In the genomic region with DNA sequence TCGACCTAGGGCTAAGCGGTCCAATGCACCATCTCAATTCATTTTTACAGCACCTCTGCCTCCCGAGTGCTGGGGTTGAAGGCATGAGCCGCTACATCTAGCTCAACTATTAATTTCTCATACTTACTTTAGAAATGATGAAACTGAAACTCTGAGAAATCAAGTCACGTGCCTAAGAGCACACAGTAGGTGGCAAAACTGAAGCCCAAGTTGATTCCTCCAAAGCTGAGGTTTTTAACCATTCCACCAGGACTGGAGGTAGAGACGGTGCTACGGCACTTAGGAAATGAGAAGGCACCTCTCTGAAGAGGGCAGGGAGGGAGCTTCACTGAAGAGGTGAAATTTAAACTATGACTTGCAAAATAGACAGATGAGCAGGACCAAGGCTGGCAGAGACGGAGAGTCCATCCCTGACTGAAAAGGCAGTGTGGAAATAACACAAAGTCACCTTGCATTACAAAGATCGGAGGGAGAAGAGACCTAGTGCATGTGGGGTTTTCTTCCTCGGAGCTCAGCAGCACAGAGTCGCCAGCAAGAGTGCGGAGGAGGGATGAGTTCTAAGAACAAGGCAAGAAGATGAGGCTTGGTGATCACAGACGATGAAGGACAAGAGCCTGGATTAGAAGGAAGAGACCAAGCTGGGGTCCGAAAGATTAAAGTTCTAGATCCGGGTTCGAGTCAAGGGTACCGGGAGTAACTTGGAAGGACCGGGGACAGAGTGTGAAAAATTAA, we compare ENCODE assay signal across 8 mouse cellular contexts. TPM values are rescaled to one million over a fixed set of nuclear protein-coding genes. Genes with fewer than 3 reads are reported as not detected.
DNase-seq lines count a peak whose midpoint lies in the region; ATAC-seq and TF ChIP-seq lines count a peak whose summit lies in the region.

No protein-coding gene starts in this region.

- no peak for TF ChIP-seq POLR2A in cortical plate, adult 2 months (IDR thresholded peaks at IDR 0.05; ENCODE audit: extremely low read depth, insufficient read depth, low read length)

- no peaks in the 10 kb centered on the region for H3K9me3 ChIP-seq in lung, postnatal 0 days (ENCODE audit: low read length)
- no peaks in the 10 kb centered on the region for H3K9me3 ChIP-seq in heart, postnatal 0 days (replicated peaks; ENCODE audit: control insufficient read depth, low read length)

- no peaks in the 10 kb centered on the region for H3K27me3 ChIP-seq in lung, postnatal 0 days (replicated peaks; ENCODE audit: insufficient read depth, low read length)
- H3K27me3 ChIP-seq in heart, postnatal 0 days (ENCODE audit: control insufficient read depth, insufficient read depth, low read length), result no peaks in the 10 kb centered on the region

- no peaks in the 10 kb centered on the region for H3K79me2 ChIP-seq in macrophage (ENCODE audit: inconsistent target)

- TF ChIP-seq CTCF in lung, postnatal 0 days (IDR thresholded peaks at IDR 0.05), result no peak
- TF ChIP-seq CTCF in cortical plate, adult 2 months (IDR thresholded peaks at IDR 0.05; ENCODE audit: extremely low read depth, insufficient read depth, low read length), result no peak
- TF ChIP-seq CTCF in heart, postnatal 0 days (IDR thresholded peaks at IDR 0.05; ENCODE audit: low read depth), result no peak

- H3K9ac ChIP-seq in lung, postnatal 0 days (replicated peaks; ENCODE audit: low read depth), result peak overlapping the region; percentile 70
- H3K9ac ChIP-seq in heart, postnatal 0 days (replicated peaks; ENCODE audit: low read depth, low read length), result peak overlapping the region; percentile 89

- DNase-seq in lung, postnatal 0 days (ENCODE audit: low spot score), result no peak
- no peak for DNase-seq in lung, postnatal 36 days
- DNase-seq in heart, postnatal 0 days (ENCODE audit: low spot score), result no peak
- DNase-seq in natural killer cell, adult 2 months (ENCODE audit: low spot score in 2 of 2), result no peak
- no peak for DNase-seq in retina, embryonic 14.5 days (ENCODE audit: low spot score)
- DNase-seq in testis, postnatal 14 days (ENCODE audit: low spot score), result no peak

- TF ChIP-seq EP300 in lung, postnatal 0 days (IDR thresholded peaks at IDR 0.05), result no peak
- no peak for TF ChIP-seq EP300 in heart, postnatal 0 days (IDR thresholded peaks at IDR 0.05; ENCODE audit: low read depth)

- ATAC-seq in lung, postnatal 0 days, result no peak
- ATAC-seq in heart, postnatal 0 days (ENCODE audit: insufficient read depth, low read depth), result no peak

- H3K27ac ChIP-seq in lung, postnatal 0 days (ENCODE audit: low read length), result 0 out of 2 replicates have a peak overlapping the region, but pooled peaks have one; percentile 55
- H3K27ac ChIP-seq in cortical plate, adult 2 months (ENCODE audit: insufficient read depth, low read length), result peak overlapping the region; percentile 75; the same call in 1 of the 2 replicates
- H3K27ac ChIP-seq in heart, postnatal 0 days (ENCODE audit: low read depth), result peak overlapping the region; percentile 93
- no peak overlapping the region for H3K27ac ChIP-seq in macrophage

- H3K4me1 ChIP-seq in lung, postnatal 0 days (ENCODE audit: insufficient read depth, low read depth, low read length), result no peaks in the 10 kb centered on the region
- peaks cover 4% of the 10 kb centered on the region; the same call in 1 of the 2 replicates for H3K4me1 ChIP-seq in cortical plate, adult 2 months (ENCODE audit: control insufficient read depth, insufficient read depth, low read length)
- peaks cover 16% of the 10 kb centered on the region; the same call in 1 of the 2 replicates for H3K4me1 ChIP-seq in heart, postnatal 0 days (ENCODE audit: control insufficient read depth, insufficient read depth)

- peaks cover 10% of the 10 kb centered on the region; the same call in 1 of the 2 replicates for H3K36me3 ChIP-seq in lung, postnatal 0 days (ENCODE audit: insufficient read depth, low read length)
- peaks cover 24% of the 10 kb centered on the region for H3K36me3 ChIP-seq in heart, postnatal 0 days (replicated peaks; ENCODE audit: control insufficient read depth, insufficient read depth, low read length)
- no peaks in the 10 kb centered on the region; the same call in 1 of the 2 replicates for H3K36me3 ChIP-seq in macrophage (ENCODE audit: inconsistent target)

- WGBS in lung, postnatal 0 days, result 30% methylated on average over 18 of the region's 18 CpGs
- WGBS in heart, postnatal 0 days, result 28% methylated on average over 18 of the region's 18 CpGs
- 26% methylated on average over 18 of the region's 18 CpGs for WGBS in macrophage (ENCODE audit: missing documents)

- H3K4me2 ChIP-seq in lung, postnatal 0 days (replicated peaks; ENCODE audit: low read depth, low read length), result peak overlapping the region; percentile 82
- H3K4me2 ChIP-seq in heart, postnatal 0 days (ENCODE audit: low read depth, low read length), result peak overlapping the region; percentile 80

- H3K4me3 ChIP-seq in lung, postnatal 0 days (ENCODE audit: low read depth, low read length), result peak overlapping the region; percentile 73
- H3K4me3 ChIP-seq in cortical plate, adult 2 months (ENCODE audit: insufficient read depth, low read length), result peak overlapping the region; percentile 94
- peak overlapping the region; percentile 93 for H3K4me3 ChIP-seq in heart, postnatal 0 days (ENCODE audit: low read depth, low read length)
- H3K4me3 ChIP-seq in macrophage (ENCODE audit: inconsistent target), result peak overlapping the region; percentile 91

RNA-seq across cellular contexts. Expression of a gene that starts 0.9 kb away (rescaled TPM):
- 4.6 and 5.8 TPM in 2 replicates for polyA plus RNA-seq in lung, postnatal 0 days (2015; fragmentation: Nextera tagmentation; extraction: Ambion mirVana)
- 8.1 and 8.8 TPM in 2 replicates for polyA plus RNA-seq in cortical plate, adult 2 months (2012; rRNA removed)
- total RNA-seq in heart, postnatal 0 days (2014; rRNA removed; ENCODE audit: low replicate concordance), result 12.9 and 14.3 TPM in 2 replicates
- 13.7 and 13.8 TPM in 2 replicates for polyA plus RNA-seq in heart, postnatal 0 days (2015; fragmentation: Nextera tagmentation; extraction: Ambion mirVana)
- 1 to 10 TPM in 18 of 26 experiments, under 1 TPM in 5, not detected in 3; 0.33 to 7.1 (median 2.2) TPM for total RNA-seq in macrophage (2018; cell fraction: chromatin; rRNA removed)
- 1 to 10 TPM in 19 of 26 experiments, under 1 TPM in 7; 0.47 to 2.8 (median 1.4) TPM for total RNA-seq in macrophage (2018; cell fraction: cytosol; rRNA removed)
- 1 to 10 TPM in 21 of 26 experiments, under 1 TPM in 5; 0.42 to 8.2 (median 2.4) TPM for total RNA-seq in macrophage (2018; cell fraction: nucleus; rRNA removed)
- 1.2 to 2.2 TPM (median 1.6 TPM) in 3 replicates for polyA plus RNA-seq in macrophage (2018)

RNA-seq across cellular contexts. Expression of a gene that starts 16.7 kb away (rescaled TPM):
- 1.9 and 2.2 TPM in 2 replicates for polyA plus RNA-seq in lung, postnatal 0 days (2015; fragmentation: Nextera tagmentation; extraction: Ambion mirVana)
- 0.55 and 0.56 TPM in 2 replicates for polyA plus RNA-seq in cortical plate, adult 2 months (2012; rRNA removed)
- total RNA-seq in heart, postnatal 0 days (2014; rRNA removed; ENCODE audit: low replicate concordance), result 0.15 TPM in 1 of 2 replicates, not detected in the other
- polyA plus RNA-seq in heart, postnatal 0 days (2015; fragmentation: Nextera tagmentation; extraction: Ambion mirVana), result 0.51 and 0.57 TPM in 2 replicates
- total RNA-seq in macrophage (2018; cell fraction: chromatin; rRNA removed), result 1 to 10 TPM in 1 of 26 experiments, under 1 TPM in 4, not detected in 21; 0.25 to 1.7 (median 0.36) TPM
- under 1 TPM in 2 of 26 experiments, not detected in 24; 0.08 to 0.11 TPM for total RNA-seq in macrophage (2018; cell fraction: cytosol; rRNA removed)
- 1 to 10 TPM in 1 of 26 experiments, under 1 TPM in 3, not detected in 22; 0.20 to 1.1 (median 0.34) TPM for total RNA-seq in macrophage (2018; cell fraction: nucleus; rRNA removed)
- not detected in 3 replicates for polyA plus RNA-seq in macrophage (2018)

RNA-seq across cellular contexts. Expression of a gene that starts 22.0 kb away (rescaled TPM):
- 99.9 and 101 TPM in 2 replicates for polyA plus RNA-seq in lung, postnatal 0 days (2015; fragmentation: Nextera tagmentation; extraction: Ambion mirVana)
- 29.2 and 29.9 TPM in 2 replicates for polyA plus RNA-seq in cortical plate, adult 2 months (2012; rRNA removed)
- total RNA-seq in heart, postnatal 0 days (2014; rRNA removed; ENCODE audit: low replicate concordance), result 33.2 and 49.1 TPM in 2 replicates
- polyA plus RNA-seq in heart, postnatal 0 days (2015; fragmentation: Nextera tagmentation; extraction: Ambion mirVana), result 126 and 129 TPM in 2 replicates
- total RNA-seq in macrophage (2018; cell fraction: chromatin; rRNA removed), result 10 to 100 TPM in 1 of 26 experiments, 1 to 10 TPM in 19, not detected in 6; 1.4 to 10.4 (median 3.1) TPM
- 10 to 100 TPM; 18.2 to 57.1 (median 31.6) TPM for total RNA-seq in macrophage (2018; cell fraction: cytosol; rRNA removed)
- total RNA-seq in macrophage (2018; cell fraction: nucleus; rRNA removed), result 10 to 100 TPM in 10 of 26 experiments, 1 to 10 TPM in 16; 1.1 to 16.9 (median 7.9) TPM
- polyA plus RNA-seq in macrophage (2018), result 6.9 to 28.4 TPM (median 27.3 TPM) in 3 replicates

RNA-seq across cellular contexts. Expression of a gene that starts 44.9 kb away (rescaled TPM):
- 0.10 and 0.18 TPM in 2 replicates for polyA plus RNA-seq in lung, postnatal 0 days (2015; fragmentation: Nextera tagmentation; extraction: Ambion mirVana)
- 1.2 TPM in 2 replicates for polyA plus RNA-seq in cortical plate, adult 2 months (2012; rRNA removed)
- total RNA-seq in heart, postnatal 0 days (2014; rRNA removed; ENCODE audit: low replicate concordance), result not detected in 2 replicates
- polyA plus RNA-seq in heart, postnatal 0 days (2015; fragmentation: Nextera tagmentation; extraction: Ambion mirVana), result not detected in 2 replicates
- total RNA-seq in macrophage (2018; cell fraction: chromatin; rRNA removed), result under 1 TPM in 1 of 26 experiments, not detected in 25; 0.77 TPM
- not detected for total RNA-seq in macrophage (2018; cell fraction: cytosol; rRNA removed)
- total RNA-seq in macrophage (2018; cell fraction: nucleus; rRNA removed), result under 1 TPM in 1 of 26 experiments, not detected in 25; 0.56 TPM
- not detected in 3 replicates for polyA plus RNA-seq in macrophage (2018)

RNA-seq across cellular contexts. Expression of a gene that starts 59.4 kb away (rescaled TPM):
- 16.9 and 21.1 TPM in 2 replicates for polyA plus RNA-seq in lung, postnatal 0 days (2015; fragmentation: Nextera tagmentation; extraction: Ambion mirVana)
- polyA plus RNA-seq in cortical plate, adult 2 months (2012; rRNA removed), result 13.0 TPM in 2 replicates
- 7.1 and 7.5 TPM in 2 replicates for total RNA-seq in heart, postnatal 0 days (2014; rRNA removed; ENCODE audit: low replicate concordance)
- polyA plus RNA-seq in heart, postnatal 0 days (2015; fragmentation: Nextera tagmentation; extraction: Ambion mirVana), result 15.5 and 18.4 TPM in 2 replicates
- total RNA-seq in macrophage (2018; cell fraction: chromatin; rRNA removed), result 10 to 100 TPM in 5 of 26 experiments, 1 to 10 TPM in 21; 2.4 to 15.2 (median 6.7) TPM
- 1 to 10 TPM; 2.1 to 6.1 (median 3.5) TPM for total RNA-seq in macrophage (2018; cell fraction: cytosol; rRNA removed)
- total RNA-seq in macrophage (2018; cell fraction: nucleus; rRNA removed), result 10 to 100 TPM in 1 of 26 experiments, 1 to 10 TPM in 25; 1.9 to 10.1 (median 4.5) TPM
- 3.0 to 4.3 TPM (median 3.1 TPM) in 3 replicates for polyA plus RNA-seq in macrophage (2018)
